Mouse (Mus musculus) stomach, embryonic 16.5 days (tissue): Measurements from ENCODE around the gene Calr4. TPM values are rescaled to one million over a fixed set of nuclear protein-coding genes. Genes with fewer than 3 reads are reported as not detected.

Experiments used
- ATAC-seq: fragments of 200-750 bp; cut with Nextera tagmentation; 2 replicates; pipeline ENCODE4 v1.8.0; 2017; ENCODE audit warnings: moderate number of reproducible peaks, moderate TSS enrichment; ENCODE audit not compliant: insufficient read depth, low FRiP score
- H3K27ac ChIP-seq: fragments of 300-500 bp; sonication (generic); 2 replicates; pipeline ENCODE4 v1.5.1; 2014; ENCODE audit warnings: low read length
- H3K27me3 ChIP-seq: fragments of 300-500 bp; sonication (generic); 2 replicates; pipeline ENCODE4 v1.6.1; 2014; ENCODE audit warnings: low read length, control low read depth, mixed read lengths; ENCODE audit not compliant: control insufficient read depth, insufficient read depth
- H3K36me3 ChIP-seq: fragments of 300-500 bp; sonication (generic); 2 replicates; pipeline ENCODE4 v1.6.1; 2014; ENCODE audit warnings: low read length; ENCODE audit not compliant: control insufficient read depth, insufficient read depth
- H3K4me1 ChIP-seq: fragments of 300-500 bp; sonication (generic); 2 replicates; pipeline ENCODE4 v1.6.1; 2014; ENCODE audit warnings: low read length, control low read depth, mixed read lengths; ENCODE audit not compliant: control insufficient read depth, insufficient read depth
- H3K4me2 ChIP-seq: fragments of 300-500 bp; sonication (generic); 2 replicates; pipeline ENCODE4 v1.6.1; 2014; ENCODE audit warnings: low read depth, low read length, mixed read lengths
- H3K4me3 ChIP-seq: fragments of 300-500 bp; sonication (generic); replicated peaks from 2 replicates; pipeline ENCODE4 v1.5.1; 2014; ENCODE audit warnings: mild to moderate bottlenecking, low read length
- H3K9ac ChIP-seq: fragments of 300-500 bp; sonication (generic); 2 replicates; pipeline ENCODE4 v1.6.1; 2014; ENCODE audit warnings: low read length
- H3K9me3 ChIP-seq: fragments of 300-500 bp; sonication (generic); replicated peaks from 2 replicates; pipeline ENCODE4 v1.6.1; 2016; ENCODE audit warnings: low read length, control low read depth; ENCODE audit not compliant: control insufficient read depth
- WGBS: fragments of 180-500 bp; shearing (Covaris S2); extraction: QIAGEN DNeasy Blood & Tissue Kit; methylation state at CpG from one replicate; pipeline ENCODE4 v1.1.7; 2014; 5-methylcytosine and 5-hydroxymethylcytosine counted together
- polyA plus RNA-seq: library from polyadenylated mRNA; unstranded; fragments of >200 nt; fragmentation: Nextera tagmentation; extraction: Ambion mirVana; gene quantifications from 2 replicates; pipeline ENCODE4 v1.2.1, GENCODE M21; 2015

Gene Calr4
- polyA plus RNA-seq, 1 experiment from 2014 or later: 0.37 TPM

GRCm38 (mm10) chr4:109225606-109226005 is 8.7 kb upstream of the Calr4 start:
- Histone ChIP-seq H3K36me3 (no peaks in the 10 kb centered on the region), H3K4me3 (no peak overlapping the region), H3K9me3 (no peaks in the 10 kb centered on the region), H3K9ac (no peak overlapping the region), H3K4me2 (no peak overlapping the region), H3K27ac (peak overlapping the region; percentile 60), H3K4me1 (peaks cover 15% of the 10 kb centered on the region), H3K27me3 (no peaks in the 10 kb centered on the region)
- ATAC-seq: no peak
- WGBS: 55% methylated on average over 6 of the region's 6 CpGs

DNA sequence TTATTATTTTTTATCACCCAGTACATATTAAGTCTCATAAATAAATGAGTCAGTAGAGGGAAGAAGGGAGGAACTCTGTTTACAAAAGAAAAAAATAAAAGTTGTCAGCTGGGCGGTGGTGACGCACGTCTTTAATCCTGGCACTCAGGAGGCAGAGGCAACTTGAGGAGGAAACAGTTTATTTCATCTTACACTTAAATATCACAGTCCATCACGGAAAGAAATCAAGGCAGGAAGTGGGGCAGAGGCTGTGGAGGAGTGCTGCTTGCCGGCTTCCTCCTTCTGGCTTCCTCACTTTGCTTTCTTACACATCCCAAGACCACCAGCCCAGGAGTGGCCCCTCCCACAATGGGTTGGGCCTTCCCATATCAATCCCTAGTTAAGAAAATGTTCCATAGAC is 8.2 kb upstream of the Calr4 start:
- Histone ChIP-seq H3K36me3 (no peaks in the 10 kb centered on the region), H3K27me3 (no peaks in the 10 kb centered on the region), H3K4me3 (no peak overlapping the region), H3K9ac (no peak overlapping the region), H3K4me2 (no peak overlapping the region), H3K4me1 (peaks cover 15% of the 10 kb centered on the region), H3K9me3 (no peaks in the 10 kb centered on the region), H3K27ac (no peak overlapping the region)
- WGBS: 25% methylated on average over 5 of the region's 5 CpGs
- ATAC-seq: no peak

DNA sequence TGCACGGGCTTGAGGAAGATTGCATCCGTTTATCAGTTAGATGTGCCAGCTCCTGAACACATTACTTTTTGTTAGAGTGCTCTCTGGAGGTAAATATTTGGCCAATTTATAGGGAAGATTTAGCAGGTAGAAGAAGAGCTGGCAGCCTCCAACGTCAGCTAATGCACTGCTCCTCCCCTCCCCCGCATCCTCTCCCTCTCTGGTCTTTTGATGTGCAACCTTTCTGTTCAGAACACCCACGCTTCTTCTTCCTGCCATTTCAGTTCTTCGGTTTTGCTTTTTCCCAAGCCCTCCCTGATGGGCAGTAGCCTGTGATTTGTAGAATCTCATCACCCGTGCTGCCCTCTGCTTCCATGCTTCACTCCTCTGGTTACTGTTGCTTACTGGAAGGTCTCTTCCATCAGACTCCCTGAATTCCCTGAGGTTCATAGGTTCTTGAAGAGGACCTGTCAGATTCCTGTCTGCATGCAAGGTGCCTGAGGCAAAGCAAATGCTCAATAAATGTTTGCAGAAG is 4.5 kb upstream of the Calr4 start:
- ATAC-seq: no peak
- H3K36me3 ChIP-seq: no peaks in the 10 kb centered on the region
- no peak overlapping the region for H3K4me2 ChIP-seq
- no peak overlapping the region for H3K9ac ChIP-seq
- 36% methylated on average over 7 of the region's 7 CpGs for WGBS
- no peaks in the 10 kb centered on the region for H3K9me3 ChIP-seq
- peaks cover 15% of the 10 kb centered on the region for H3K4me1 ChIP-seq
- no peak overlapping the region for H3K4me3 ChIP-seq
- no peak overlapping the region for H3K27ac ChIP-seq
- H3K27me3 ChIP-seq: no peaks in the 10 kb centered on the region

- Histone ChIP-seq H3K9ac (no peak overlapping the region), H3K36me3 (no peaks in the 10 kb centered on the region), H3K9me3 (no peaks in the 10 kb centered on the region), H3K4me2 (no peak overlapping the region), H3K4me3 (no peak overlapping the region), H3K4me1 (peaks cover 3% of the 10 kb centered on the region; the same call in 1 of the 2 replicates), H3K27ac (no peak overlapping the region), H3K27me3 (no peaks in the 10 kb centered on the region)
- WGBS: 61% methylated on average over 9 of the region's 9 CpGs
- no peak for ATAC-seq
Observed at GRCm38 (mm10) chr4:109234806-109235350, 593 bp downstream of the Calr4 start.

DNA sequence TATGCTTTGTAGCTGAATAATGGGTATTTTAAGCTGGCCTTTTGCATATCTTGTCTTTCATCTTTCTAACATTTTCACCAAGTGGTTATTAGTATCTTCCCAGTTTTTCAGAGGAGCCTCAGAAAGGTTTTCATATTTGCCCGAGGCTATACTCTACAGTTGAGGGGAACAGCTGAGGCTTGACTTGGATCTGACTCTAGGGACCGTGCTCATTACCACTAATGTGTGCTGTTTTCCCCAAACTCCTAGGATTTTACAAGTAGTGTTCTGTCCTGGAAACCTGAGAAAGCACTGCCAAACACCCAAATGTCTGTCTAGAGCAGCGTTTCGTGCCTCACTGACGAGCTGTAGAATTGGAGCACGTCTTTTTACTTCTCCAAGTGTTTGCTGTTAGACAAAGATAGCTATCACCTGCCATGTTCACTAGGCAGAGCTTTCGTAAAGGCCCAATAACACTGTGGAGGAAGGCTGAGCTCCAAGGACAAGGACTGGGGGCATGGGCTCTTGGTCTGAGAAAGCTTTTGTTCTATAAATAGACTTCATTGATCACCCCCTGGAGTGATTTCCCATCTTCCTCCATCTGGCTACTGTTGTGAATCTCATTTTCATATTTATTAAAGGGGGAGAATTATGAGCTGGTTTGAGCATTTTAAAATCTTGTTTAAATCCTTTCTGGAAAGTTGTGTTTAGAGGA is 2.0 kb downstream of the Calr4 start:
- Histone ChIP-seq H3K9me3 (no peaks in the 10 kb centered on the region), H3K36me3 (no peaks in the 10 kb centered on the region), H3K4me2 (no peak overlapping the region), H3K4me1 (peaks cover 7% of the 10 kb centered on the region), H3K27me3 (no peaks in the 10 kb centered on the region), H3K27ac (no peak overlapping the region), H3K4me3 (no peak overlapping the region), H3K9ac (no peak overlapping the region)
- WGBS: 72% methylated on average over 7 of the region's 7 CpGs
- ATAC-seq: no peak

- Histone ChIP-seq H3K27me3 (no peaks in the 10 kb centered on the region), H3K36me3 (no peaks in the 10 kb centered on the region), H3K4me3 (no peak overlapping the region), H3K4me2 (no peak overlapping the region), H3K27ac (peak overlapping the region; percentile 31; the same call in 1 of the 2 replicates), H3K9me3 (no peaks in the 10 kb centered on the region), H3K9ac (no peak overlapping the region), H3K4me1 (peaks cover 12% of the 10 kb centered on the region)
- ATAC-seq: no peak
- 74% methylated on average over 24 of the region's 24 CpGs for WGBS
Observed at GRCm38 (mm10) chr4:109238428-109239268, 4.4 kb downstream of the Calr4 start.

DNA sequence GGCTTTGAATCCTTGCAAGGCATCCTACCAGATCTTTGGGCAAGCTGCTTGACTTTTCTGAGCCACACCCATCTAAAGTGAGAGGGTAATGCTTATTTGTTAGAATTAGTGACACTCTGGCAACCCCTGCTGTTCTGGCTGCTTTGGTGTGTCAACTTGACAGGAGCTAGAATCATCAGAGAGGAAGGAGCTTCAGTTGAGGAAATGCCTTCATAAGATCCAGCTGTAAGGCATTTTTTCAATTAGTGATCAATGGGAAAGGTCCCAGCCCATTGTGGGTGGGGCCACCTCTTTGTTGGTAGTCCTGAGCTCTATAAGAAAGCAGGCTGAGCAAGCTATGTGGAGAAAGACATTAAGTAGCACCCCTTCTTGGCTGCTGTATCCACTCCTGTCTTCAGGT is 6.9 kb downstream of the Calr4 start:
- H3K9me3 ChIP-seq: no peaks in the 10 kb centered on the region
- H3K9ac ChIP-seq: no peak overlapping the region
- no peaks in the 10 kb centered on the region for H3K27me3 ChIP-seq
- no peaks in the 10 kb centered on the region for H3K36me3 ChIP-seq
- no peak overlapping the region for H3K4me3 ChIP-seq
- H3K4me1 ChIP-seq: peaks cover 12% of the 10 kb centered on the region
- no peak for ATAC-seq
- peak overlapping the region; percentile 54; the same call in 1 of the 2 replicates for H3K27ac ChIP-seq
- no peak overlapping the region for H3K4me2 ChIP-seq

DNA sequence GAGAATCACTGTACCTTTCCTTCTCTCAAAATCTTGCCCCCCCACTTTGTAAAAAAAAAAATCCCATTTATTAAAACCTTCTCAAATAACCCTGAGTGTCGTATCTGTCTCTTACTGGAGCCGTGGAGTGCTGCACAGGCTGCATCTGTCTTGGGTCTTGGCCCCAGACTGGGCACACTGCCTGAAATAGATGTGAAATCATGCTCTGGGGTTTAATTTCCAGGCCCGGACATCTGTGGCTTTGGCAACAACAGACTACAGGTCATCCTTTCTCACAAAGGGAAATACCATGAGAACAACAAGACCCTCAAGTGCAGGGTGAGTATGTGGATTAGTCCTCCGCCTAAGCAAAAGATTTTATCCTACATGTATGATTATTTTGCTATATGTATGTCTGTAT is 7.6 kb downstream of the Calr4 start:
- Histone ChIP-seq H3K9me3 (no peaks in the 10 kb centered on the region), H3K9ac (no peak overlapping the region), H3K27ac (peak overlapping the region; percentile 54; the same call in 1 of the 2 replicates), H3K4me2 (no peak overlapping the region), H3K4me3 (no peak overlapping the region), H3K36me3 (no peaks in the 10 kb centered on the region), H3K27me3 (no peaks in the 10 kb centered on the region), H3K4me1 (peaks cover 10% of the 10 kb centered on the region)
- 41% methylated on average over 4 of the region's 4 CpGs for WGBS
- ATAC-seq: peak; percentile 74; the same call in 1 of the 2 replicates

DNA sequence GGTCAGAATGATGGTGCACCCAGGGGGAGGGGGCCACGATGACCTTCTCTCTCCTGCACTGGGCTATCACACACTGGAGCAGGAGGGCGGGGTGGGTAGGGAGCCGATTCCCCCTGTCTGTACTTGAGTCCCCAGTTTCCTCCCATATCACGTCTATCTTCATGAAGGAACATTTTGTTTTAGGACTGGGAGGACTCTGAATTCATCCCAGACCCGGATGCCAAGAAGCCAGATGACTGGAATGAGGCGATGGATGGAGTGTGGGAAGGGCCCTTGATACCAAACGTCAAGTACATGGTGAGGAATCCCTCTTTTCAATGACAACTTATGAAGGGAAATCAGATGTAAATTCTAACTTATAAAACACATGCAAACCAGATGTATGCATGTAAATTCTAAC is 10.2 kb downstream of the Calr4 start:
- Histone ChIP-seq H3K4me2 (no peak overlapping the region), H3K4me3 (no peak overlapping the region), H3K9ac (no peak overlapping the region), H3K27ac (no peak overlapping the region), H3K4me1 (peaks cover 9% of the 10 kb centered on the region; the same call in 1 of the 2 replicates), H3K9me3 (no peaks in the 10 kb centered on the region), H3K27me3 (no peaks in the 10 kb centered on the region), H3K36me3 (no peaks in the 10 kb centered on the region)
- no peak for ATAC-seq
- WGBS: 74% methylated on average over 7 of the region's 7 CpGs
